Mouse (Mus musculus) cerebellum, adult 2 months (tissue): ENCODE measurements around the gene Erc2.

ENCODE experiments used
- CTCF ChIP-seq: fragments of 200-500 bp; IDR thresholded peaks from 2 replicates; pipeline ENCODE4 v1.5.1; 2011; ENCODE audit warnings: low read depth, mild to moderate bottlenecking, control low read depth, low read length, moderate library complexity, borderline replicate concordance; ENCODE audit not compliant: insufficient read depth
- POLR2A ChIP-seq: fragments of 200-500 bp; IDR thresholded peaks from 2 replicates; pipeline ENCODE4 v1.6.1; 2011; ENCODE audit warnings: low read length, control low read depth, borderline replicate concordance; ENCODE audit not compliant: insufficient read depth

- no peak for TF ChIP-seq CTCF
- TF ChIP-seq POLR2A = no peak
These were observed 196.8 kb downstream of the Erc2 start for GRCm38 (mm10) chr14:27818986-27819385.
